Mouse (Mus musculus): ENCODE measurements around the gene Igfbp5.

Igfbp5 gene

GRCm38 (mm10) chr1:72874287-72875211, at the start of gene Igfbp5:
Igfbp5 (minus strand) TSS chr1:72874884.
- DNase-seq (ENCODE audit: low spot score), result peak; percentile 68

- DNase-seq (ENCODE audit: low spot score), result no peak
Observed at GRCm38 (mm10) chr1:72914815-72915214, 40.1 kb upstream of the Igfbp5 start.

DNA sequence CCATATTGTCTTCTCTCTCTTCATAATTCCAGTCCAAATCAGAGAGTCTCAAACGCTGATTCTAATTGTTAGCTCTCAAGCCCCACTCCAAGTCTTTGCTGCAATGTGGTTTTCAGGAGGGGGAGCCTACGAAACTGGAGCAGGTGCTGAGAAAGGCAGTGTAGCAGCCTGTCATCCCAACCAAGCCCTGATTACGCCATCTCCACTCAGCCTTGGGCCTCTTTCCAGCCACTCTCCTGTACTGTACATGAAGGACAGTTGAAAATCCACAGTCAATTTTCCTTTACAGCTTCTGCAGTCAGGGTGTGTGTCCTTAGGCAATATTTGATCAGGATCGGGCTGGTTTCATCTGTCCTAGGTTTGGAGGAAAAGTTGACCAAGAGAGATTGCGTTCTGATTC, 38.4 kb upstream of the Igfbp5 start:
- DNase-seq (ENCODE audit: low spot score), result no peak

GRCm38 (mm10) chr1:72895821-72896220, 21.1 kb upstream of the Igfbp5 start:
- DNase-seq (ENCODE audit: low spot score), result no peak

DNA sequence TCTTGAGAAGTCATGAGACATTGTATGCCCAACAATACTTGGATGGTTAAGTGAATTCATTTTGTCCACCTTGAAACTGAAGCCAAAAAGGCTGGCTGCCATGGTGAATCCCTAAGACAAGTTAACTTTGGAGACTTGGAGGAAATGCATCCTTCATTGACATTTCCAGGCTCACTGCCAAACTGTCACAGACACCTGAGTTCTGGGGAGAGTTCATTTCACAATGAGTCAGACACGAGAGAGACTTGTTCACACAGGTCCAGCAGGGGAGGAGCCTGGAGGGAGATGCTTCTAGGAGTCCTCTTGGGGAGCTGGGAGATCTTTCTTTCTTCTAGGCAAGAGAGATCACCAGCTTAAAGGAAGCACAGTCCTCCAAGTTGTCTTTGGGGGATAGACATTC, 13.2 kb upstream of the Igfbp5 start:
- no peak for DNase-seq (ENCODE audit: low spot score)

- no peak for DNase-seq (ENCODE audit: low spot score)
Observed at GRCm38 (mm10) chr1:72885819-72886169, 11.1 kb upstream of the Igfbp5 start.

- DNase-seq (ENCODE audit: low spot score), result no peak
Observed at GRCm38 (mm10) chr1:72885111-72885818, 10.6 kb upstream of the Igfbp5 start.

- no peak for DNase-seq (ENCODE audit: low spot score)
Observed at GRCm38 (mm10) chr1:72879319-72879634, 4.6 kb upstream of the Igfbp5 start.

- no peak for DNase-seq (ENCODE audit: low spot score)
Observed at GRCm38 (mm10) chr1:72878473-72879318, 4.0 kb upstream of the Igfbp5 start.

GRCm38 (mm10) chr1:72877892-72878291, 3.2 kb upstream of the Igfbp5 start:
- peak; percentile 83 for DNase-seq (ENCODE audit: low spot score)

GRCm38 (mm10) chr1:72876111-72876510, 1.4 kb upstream of the Igfbp5 start:
- DNase-seq (ENCODE audit: low spot score), result no peak

DNA sequence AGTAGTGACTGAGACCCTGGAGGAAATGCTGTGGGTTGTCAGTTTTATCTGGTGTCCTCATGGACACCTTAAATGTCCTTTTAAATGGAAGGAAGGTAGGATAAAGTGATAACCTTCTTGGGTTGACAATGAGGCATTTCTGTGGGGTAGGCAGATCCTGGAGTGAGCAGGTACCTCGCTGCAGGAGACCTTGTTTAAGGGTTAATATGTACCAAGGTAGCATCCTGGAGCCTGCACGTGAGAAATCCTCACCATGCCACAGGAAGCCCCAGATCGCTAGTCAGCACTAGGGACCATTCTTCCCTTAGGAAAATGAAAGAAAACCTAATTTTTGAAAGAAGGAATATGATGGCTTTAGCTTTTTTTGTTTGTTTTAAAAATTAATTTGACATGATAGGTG, 1.0 kb upstream of the Igfbp5 start:
- DNase-seq (ENCODE audit: low spot score), result no peak

DNA sequence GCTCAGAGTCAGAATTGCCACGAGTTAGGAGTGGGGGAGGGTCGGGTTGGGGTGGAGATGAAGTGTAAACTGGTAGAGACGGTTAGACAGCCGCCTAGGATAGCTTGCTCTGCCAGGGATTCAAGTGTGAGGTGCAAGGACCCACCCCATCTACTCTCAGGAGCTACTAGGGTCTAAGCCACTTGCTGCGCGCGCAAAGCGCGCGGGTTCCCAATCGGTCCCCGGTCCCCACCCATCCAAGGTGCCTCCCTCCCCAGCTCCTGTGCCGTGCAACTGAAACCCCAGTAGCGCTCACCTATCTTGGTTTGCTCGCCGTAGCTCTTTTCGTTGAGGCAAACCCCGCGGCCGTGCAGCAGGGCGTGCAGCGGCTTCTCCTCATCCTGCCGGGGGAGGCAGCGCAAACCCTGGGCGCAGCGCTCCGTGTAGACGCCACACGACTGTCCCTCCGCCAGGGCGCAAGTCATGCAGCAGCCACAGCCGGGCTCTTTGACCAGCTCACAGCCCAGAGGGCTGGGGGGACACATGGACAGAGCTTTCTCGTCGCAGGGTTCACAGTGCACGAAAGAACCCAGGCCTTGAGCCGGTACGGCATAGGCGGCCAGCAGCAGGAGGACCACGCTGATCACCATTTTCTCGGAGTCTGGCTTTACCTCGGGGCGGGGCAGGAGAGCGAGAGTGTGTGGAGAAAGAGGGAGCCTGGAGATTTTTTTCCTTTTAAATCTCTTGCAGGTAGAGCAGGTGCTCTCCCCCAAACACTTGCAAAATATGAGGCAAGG, 985 bp downstream of the Igfbp5 start:
- DNase-seq (ENCODE audit: low spot score), result peak; percentile 81

DNA sequence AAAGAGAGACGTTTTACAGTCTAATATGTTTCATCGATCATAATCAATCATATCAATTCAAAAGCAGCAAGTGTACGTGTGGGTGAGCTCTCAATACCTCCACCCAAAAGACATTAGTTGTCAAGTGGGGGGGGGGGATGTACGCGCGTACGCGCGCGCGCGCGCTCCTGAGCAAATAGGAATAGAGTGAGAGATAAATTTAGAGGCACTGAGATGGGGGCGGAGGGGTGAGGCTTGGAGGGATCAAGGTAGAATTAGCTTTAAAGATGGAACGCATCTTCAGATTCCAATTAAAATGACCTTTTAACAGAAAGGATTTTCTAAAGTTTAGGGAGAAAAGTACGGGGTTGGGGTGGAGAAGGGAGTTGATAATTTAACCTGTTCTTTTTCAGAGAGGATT, 1.6 kb downstream of the Igfbp5 start:
- DNase-seq (ENCODE audit: low spot score), result no peak

- DNase-seq (ENCODE audit: low spot score), result peak; percentile 86
Observed at GRCm38 (mm10) chr1:72872521-72872920, 2.2 kb downstream of the Igfbp5 start.

DNA sequence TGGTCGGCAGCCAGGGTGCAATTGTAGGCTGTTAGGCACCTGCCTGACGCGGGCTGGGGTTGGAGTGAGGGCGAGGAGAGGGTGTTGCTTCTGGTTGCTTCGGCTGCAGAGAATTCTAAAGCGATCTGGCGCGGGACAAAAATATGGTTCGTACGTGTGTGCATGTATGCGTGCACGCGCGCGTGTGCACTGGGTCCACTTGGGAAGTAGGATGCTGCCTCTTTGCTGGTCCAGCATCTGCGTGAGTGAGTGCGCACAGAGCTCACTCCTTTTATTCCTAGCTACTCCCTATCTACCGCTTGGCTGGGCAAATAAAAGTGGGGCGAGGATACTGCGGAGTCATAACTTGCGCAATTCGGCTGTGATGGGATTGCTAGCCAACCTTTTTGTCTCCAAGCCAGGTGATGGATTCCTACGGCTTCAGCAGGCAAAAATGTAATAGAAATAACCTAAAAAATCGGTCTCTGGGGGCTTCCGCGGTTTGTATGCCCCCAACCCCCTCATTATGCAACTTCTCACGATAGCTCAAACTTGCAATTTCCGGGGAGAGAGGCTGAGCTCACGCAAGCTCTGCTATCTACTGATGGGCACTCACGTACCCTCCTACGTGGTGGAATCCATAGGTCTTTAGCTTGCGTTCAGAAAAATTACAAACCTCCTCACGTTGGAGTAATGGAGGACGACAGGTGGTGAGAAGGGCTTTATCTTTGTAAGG, 2.8 kb downstream of the Igfbp5 start:
- DNase-seq (ENCODE audit: low spot score), result peak; percentile 70

GRCm38 (mm10) chr1:72871337-72871696, 3.4 kb downstream of the Igfbp5 start:
- DNase-seq (ENCODE audit: low spot score), result no peak

GRCm38 (mm10) chr1:72870615-72871336, 3.9 kb downstream of the Igfbp5 start:
- DNase-seq (ENCODE audit: low spot score), result peak; percentile 93

DNA sequence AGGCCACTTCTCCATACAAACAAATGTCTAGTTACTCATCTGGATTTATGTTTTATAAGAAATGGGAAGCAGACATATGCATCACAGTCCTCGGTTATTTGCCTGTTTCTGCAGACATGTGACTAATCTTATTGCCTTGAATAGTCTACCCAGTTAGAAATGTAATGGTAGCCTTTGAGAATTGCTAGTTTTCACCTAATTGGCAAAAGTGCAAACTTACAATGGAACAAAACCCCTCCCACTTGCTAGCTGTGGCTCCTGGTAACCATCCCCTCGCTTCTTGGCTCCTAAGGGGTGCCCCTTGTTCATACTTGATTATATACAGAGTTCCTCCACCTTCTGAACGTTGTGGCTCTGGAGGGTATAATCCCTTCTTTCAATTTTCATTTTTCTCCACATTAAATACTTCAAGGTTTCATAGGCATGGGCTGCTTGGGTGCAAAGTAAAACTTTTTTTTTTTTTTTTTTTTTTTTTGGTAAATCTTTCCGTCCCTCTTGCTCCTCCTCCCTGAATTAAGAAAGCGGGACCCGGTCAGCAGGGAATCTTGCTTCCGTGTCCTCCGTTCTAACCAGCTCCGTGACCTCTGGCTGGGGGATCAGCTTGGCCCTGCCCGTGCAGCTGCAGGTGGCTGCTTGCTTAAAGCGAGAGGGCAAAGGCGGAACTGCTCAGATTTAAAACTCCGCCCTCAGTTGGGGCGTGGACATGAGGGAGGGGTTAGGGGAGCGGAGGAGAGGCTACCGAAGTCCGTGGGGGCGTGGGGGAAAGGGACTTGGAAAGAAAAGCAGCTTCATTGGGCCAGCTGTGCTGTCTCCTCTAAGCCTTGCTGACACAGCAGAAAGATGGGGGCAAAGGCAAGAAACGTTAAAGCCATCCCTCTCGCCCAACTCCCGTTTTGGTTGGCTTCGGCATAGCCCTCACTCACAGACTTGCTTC, 4.7 kb downstream of the Igfbp5 start:
- peak; percentile 89 for DNase-seq (ENCODE audit: low spot score)
